Mouse (Mus musculus) ES-CJ7 (cell line): Measurements from ENCODE around the gene Itgb1bp1.

Experiments
- DNase-seq: peaks from one replicate; pipeline ENCODE4 v3.0.0; 2011; ENCODE audit warnings: low read depth, low spot score

Gene Itgb1bp1

GRCm38 (mm10) chr12:21301324-21301723 lies 15.2 kb upstream of the Itgb1bp1 start:
- no peak for DNase-seq

GRCm38 (mm10) chr12:21298856-21299255 lies 12.8 kb upstream of the Itgb1bp1 start:
- DNase-seq, result no peak

- no peak for DNase-seq
These were observed 3.6 kb upstream of the Itgb1bp1 start for GRCm38 (mm10) chr12:21289651-21290050.

- DNase-seq, result no peak
These were observed 2.8 kb upstream of the Itgb1bp1 start for GRCm38 (mm10) chr12:21288716-21289395.

- DNase-seq, result peak; percentile 32
These were observed 897 bp upstream of the Itgb1bp1 start for GRCm38 (mm10) chr12:21286712-21287650.

GRCm38 (mm10) chr12:21285508-21286242 lies 409 bp downstream of the Itgb1bp1 start:
- peak; percentile 14 for DNase-seq

GRCm38 (mm10) chr12:21284761-21285441 lies 1.2 kb downstream of the Itgb1bp1 start, which contains the start of gene Cpsf3:
Gene Cpsf3, plus strand, starts transcription at chr12:21285391.
- no peak for DNase-seq

- DNase-seq, result no peak
These were observed 8.7 kb downstream of the Itgb1bp1 start for GRCm38 (mm10) chr12:21277352-21277864.

- DNase-seq, result no peak
These were observed 11.6 kb downstream of the Itgb1bp1 start for GRCm38 (mm10) chr12:21274446-21274845.

GRCm38 (mm10) chr12:21268083-21268616 lies 17.9 kb downstream of the Itgb1bp1 start:
- no peak for DNase-seq

GRCm38 (mm10) chr12:21266784-21267098 lies 19.3 kb downstream of the Itgb1bp1 start:
- DNase-seq, result no peak

- DNase-seq, result peak; percentile 73
These were observed 19.9 kb downstream of the Itgb1bp1 start for GRCm38 (mm10) chr12:21265946-21266783.

GRCm38 (mm10) chr12:21265501-21265900 lies 20.6 kb downstream of the Itgb1bp1 start:
- DNase-seq, result no peak

GRCm38 (mm10) chr12:21264970-21265369 lies 21.1 kb downstream of the Itgb1bp1 start:
- no peak for DNase-seq

GRCm38 (mm10) chr12:21264241-21264640 lies 21.8 kb downstream of the Itgb1bp1 start:
- DNase-seq, result no peak

- no peak for DNase-seq
These were observed 22.8 kb downstream of the Itgb1bp1 start for GRCm38 (mm10) chr12:21263256-21263655.

- no peak for DNase-seq
These were observed 24.6 kb downstream of the Itgb1bp1 start for GRCm38 (mm10) chr12:21261521-21261920.

- DNase-seq, result peak; percentile 9
These were observed 25.4 kb downstream of the Itgb1bp1 start for GRCm38 (mm10) chr12:21260494-21261256.

- DNase-seq, result no peak
These were observed 38.2 kb downstream of the Itgb1bp1 start for GRCm38 (mm10) chr12:21247711-21248392.
